ENCODE assay signal across 10 mouse cellular contexts in the genomic region with DNA sequence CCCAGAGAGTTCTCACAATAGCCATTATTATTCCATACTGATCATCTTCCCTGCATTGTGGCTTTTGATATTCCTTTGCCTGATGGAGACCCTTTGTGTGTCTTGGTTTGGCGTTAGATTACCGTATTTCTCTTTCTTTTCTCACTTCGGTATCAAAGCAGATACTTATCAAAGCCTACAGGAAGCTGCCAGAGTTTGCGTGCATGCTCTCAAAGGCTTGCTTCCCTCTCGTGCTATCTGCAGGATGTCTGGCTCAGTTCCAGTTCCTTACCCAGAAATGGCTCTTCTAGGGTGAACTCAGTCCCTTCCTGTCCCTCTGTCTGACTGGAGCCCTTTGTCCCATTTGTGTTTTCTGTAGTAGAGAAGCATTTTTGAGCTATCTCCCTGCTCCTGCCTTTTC.
DNase-seq lines count a peak whose midpoint lies in the region; ATAC-seq and TF ChIP-seq lines count a peak whose summit lies in the region.
"Had no signal": no experiment of that assay in that cellular context is flagged by ENCODE, and none has a peak within 500 bp of the region (broad histone marks: within the 10 kb centered on the region; RNA-seq: fewer than 3 reads in every experiment).

No protein-coding gene starts in this region.

- H3K4me2 ChIP-seq in embryonic facial prominence, embryonic 14.5 days (ENCODE audit: low read depth, low read length), result no peak overlapping the region
- H3K4me2 ChIP-seq in midbrain, embryonic 14.5 days (ENCODE audit: low read length), result no peak overlapping the region
- H3K4me2 ChIP-seq in midbrain, postnatal 0 days (ENCODE audit: low read depth, low read length, poor library complexity, severe bottlenecking), result no peak overlapping the region
- H3K4me2 ChIP-seq in hindbrain, embryonic 14.5 days (replicated peaks), result no peak overlapping the region
- H3K4me2 ChIP-seq: limb, embryonic 13.5 days; neural tube, embryonic 13.5 days had no signal

- peak; percentile 24 for DNase-seq in embryonic facial prominence, embryonic 14.5 days (ENCODE audit: low spot score)
- no peak for DNase-seq in embryonic facial prominence, embryonic 10.5 days (ENCODE audit: low spot score)
- peak; percentile 25 for DNase-seq in midbrain, embryonic 14.5 days
- DNase-seq in midbrain, postnatal 0 days (ENCODE audit: low spot score), result no peak
- DNase-seq in lung, postnatal 14 days, result peak; percentile 41
- peak; percentile 21 to 22 for DNase-seq in thymus, postnatal 36 days
- DNase-seq in hindbrain, embryonic 14.5 days (ENCODE audit: low spot score), result no peak
- DNase-seq in urinary bladder, adult 2 months (ENCODE audit: low spot score), result no peak

- no peak overlapping the region for H3K4me3 ChIP-seq in embryonic facial prominence, embryonic 14.5 days (ENCODE audit: low read depth, low read length)
- no peak overlapping the region for H3K4me3 ChIP-seq in embryonic facial prominence, embryonic 10.5 days
- H3K4me3 ChIP-seq in midbrain, embryonic 14.5 days (replicated peaks; ENCODE audit: low read depth, low read length), result no peak overlapping the region
- no peak overlapping the region for H3K4me3 ChIP-seq in midbrain, postnatal 0 days (ENCODE audit: low read depth, low read length)
- no peak overlapping the region for H3K4me3 ChIP-seq in hindbrain, embryonic 14.5 days (replicated peaks; ENCODE audit: low read length)
- H3K4me3 ChIP-seq: limb, embryonic 13.5 days; neural tube, embryonic 13.5 days had no signal

- H3K4me1 ChIP-seq in embryonic facial prominence, embryonic 14.5 days (ENCODE audit: control insufficient read depth, insufficient read depth, low read length), result no peaks in the 10 kb centered on the region
- no peaks in the 10 kb centered on the region for H3K4me1 ChIP-seq in embryonic facial prominence, embryonic 10.5 days
- H3K4me1 ChIP-seq in midbrain, embryonic 14.5 days (ENCODE audit: control insufficient read depth, insufficient read depth, low read length), result no peaks in the 10 kb centered on the region
- no peaks in the 10 kb centered on the region for H3K4me1 ChIP-seq in midbrain, postnatal 0 days (ENCODE audit: insufficient read depth, low read length)
- no peaks in the 10 kb centered on the region for H3K4me1 ChIP-seq in hindbrain, embryonic 14.5 days (replicated peaks; ENCODE audit: control insufficient read depth, insufficient read depth, low read length)
- H3K4me1 ChIP-seq: limb, embryonic 13.5 days; neural tube, embryonic 13.5 days had no signal

- ATAC-seq in embryonic facial prominence, embryonic 14.5 days (ENCODE audit: low read depth), result no peak
- no peak for ATAC-seq in midbrain, embryonic 14.5 days (ENCODE audit: low FRiP score, low TSS enrichment)
- ATAC-seq in midbrain, postnatal 0 days (ENCODE audit: low FRiP score), result no peak
- ATAC-seq in hindbrain, embryonic 14.5 days (ENCODE audit: low FRiP score), result no peak

- no peak overlapping the region for H3K9ac ChIP-seq in embryonic facial prominence, embryonic 14.5 days (ENCODE audit: low read depth, low read length)
- H3K9ac ChIP-seq in midbrain, embryonic 14.5 days (replicated peaks; ENCODE audit: low read length), result no peak overlapping the region
- no peak overlapping the region for H3K9ac ChIP-seq in midbrain, postnatal 0 days (replicated peaks; ENCODE audit: low read length, poor library complexity, severe bottlenecking)
- no peak overlapping the region for H3K9ac ChIP-seq in hindbrain, embryonic 14.5 days
- H3K9ac ChIP-seq: limb, embryonic 13.5 days; neural tube, embryonic 13.5 days had no signal

- no peaks in the 10 kb centered on the region for H3K36me3 ChIP-seq in embryonic facial prominence, embryonic 14.5 days (ENCODE audit: control insufficient read depth, insufficient read depth, low read length)
- H3K36me3 ChIP-seq in embryonic facial prominence, embryonic 10.5 days (replicated peaks), result no peaks in the 10 kb centered on the region
- H3K36me3 ChIP-seq in midbrain, embryonic 14.5 days (ENCODE audit: control insufficient read depth, insufficient read depth, low read length), result no peaks in the 10 kb centered on the region
- no peaks in the 10 kb centered on the region for H3K36me3 ChIP-seq in midbrain, postnatal 0 days (ENCODE audit: insufficient read depth, low read length)
- H3K36me3 ChIP-seq in hindbrain, embryonic 14.5 days (replicated peaks; ENCODE audit: control insufficient read depth, insufficient read depth), result no peaks in the 10 kb centered on the region
- H3K36me3 ChIP-seq: limb, embryonic 13.5 days; neural tube, embryonic 13.5 days had no signal

- TF ChIP-seq CTCF in midbrain, postnatal 0 days (IDR thresholded peaks at IDR 0.05), result no peak

- no peak overlapping the region for H3K27ac ChIP-seq in embryonic facial prominence, embryonic 14.5 days (replicated peaks; ENCODE audit: low read depth, low read length)
- H3K27ac ChIP-seq in embryonic facial prominence, embryonic 10.5 days (replicated peaks), result no peak overlapping the region
- no peak overlapping the region for H3K27ac ChIP-seq in midbrain, embryonic 14.5 days (replicated peaks; ENCODE audit: low read depth, low read length)
- H3K27ac ChIP-seq in midbrain, postnatal 0 days (ENCODE audit: low read depth, low read length), result no peak overlapping the region
- H3K27ac ChIP-seq in hindbrain, embryonic 14.5 days, result no peak overlapping the region
- H3K27ac ChIP-seq: limb, embryonic 13.5 days; neural tube, embryonic 13.5 days had no signal

- H3K9me3 ChIP-seq in embryonic facial prominence, embryonic 14.5 days (ENCODE audit: control insufficient read depth, low read length), result peaks cover 12% of the 10 kb centered on the region; the same call in 1 of the 2 replicates
- peaks cover 14% of the 10 kb centered on the region; the same call in 1 of the 2 replicates for H3K9me3 ChIP-seq in embryonic facial prominence, embryonic 10.5 days
- H3K9me3 ChIP-seq in midbrain, embryonic 14.5 days (ENCODE audit: control insufficient read depth, low read length), result peaks cover 4% of the 10 kb centered on the region; the same call in 1 of the 2 replicates
- H3K9me3 ChIP-seq in midbrain, postnatal 0 days (ENCODE audit: low read length), result 0 out of 2 replicates have a peak, but pooled peaks cover 4% of the 10 kb centered on the region
- H3K9me3 ChIP-seq in hindbrain, embryonic 14.5 days (ENCODE audit: control insufficient read depth, low read length), result peaks cover 12% of the 10 kb centered on the region; the same call in 1 of the 2 replicates

- 33% methylated on average over 5 of the region's 5 CpGs for WGBS in embryonic facial prominence, embryonic 14.5 days
- WGBS in embryonic facial prominence, embryonic 10.5 days, result 32% methylated on average over 5 of the region's 5 CpGs
- 17% methylated on average over 5 of the region's 5 CpGs for WGBS in midbrain, embryonic 14.5 days
- 9% methylated on average over 5 of the region's 5 CpGs for WGBS in midbrain, postnatal 0 days
- 28% methylated on average over 5 of the region's 5 CpGs for WGBS in hindbrain, embryonic 14.5 days

- H3K27me3 ChIP-seq in embryonic facial prominence, embryonic 14.5 days (replicated peaks; ENCODE audit: control insufficient read depth, insufficient read depth, low read length), result no peaks in the 10 kb centered on the region
- no peaks in the 10 kb centered on the region for H3K27me3 ChIP-seq in embryonic facial prominence, embryonic 10.5 days (replicated peaks; ENCODE audit: low read depth, poor library complexity, severe bottlenecking)
- H3K27me3 ChIP-seq in midbrain, embryonic 14.5 days (ENCODE audit: control insufficient read depth, insufficient read depth, low read length), result no peaks in the 10 kb centered on the region
- H3K27me3 ChIP-seq in midbrain, postnatal 0 days (ENCODE audit: insufficient read depth, low read length), result no peaks in the 10 kb centered on the region
- H3K27me3 ChIP-seq in hindbrain, embryonic 14.5 days (ENCODE audit: control insufficient read depth, insufficient read depth, low read length), result no peaks in the 10 kb centered on the region
- H3K27me3 ChIP-seq: limb, embryonic 13.5 days; neural tube, embryonic 13.5 days had no signal

Comparison
In these comparisons a context has a peak if more than half of its experiments do, and no peak if none do; other contexts are left out.
1. DNase-seq: peak in embryonic facial prominence, embryonic 14.5 days (single experiment), midbrain, embryonic 14.5 days (single experiment), lung, postnatal 14 days (single experiment) and thymus, postnatal 36 days (2 of 2); none in embryonic facial prominence, embryonic 10.5 days (single experiment), midbrain, postnatal 0 days (single experiment), hindbrain, embryonic 14.5 days (single experiment) and urinary bladder, adult 2 months (single experiment).